Mouse (Mus musculus) lung, postnatal 0 days (tissue): ENCODE measurements around the gene Gsta2.

Experiments
- CTCF ChIP-seq: IDR thresholded peaks from 2 replicates; pipeline ENCODE4 v1.5.1; 2016; ENCODE audit warnings: antibody characterized with exemption, mild to moderate bottlenecking
- EP300 ChIP-seq: IDR thresholded peaks from 2 replicates; pipeline ENCODE4 v1.6.1; 2016; ENCODE audit warnings: antibody characterized with exemption, mild to moderate bottlenecking, control low read depth

DNA sequence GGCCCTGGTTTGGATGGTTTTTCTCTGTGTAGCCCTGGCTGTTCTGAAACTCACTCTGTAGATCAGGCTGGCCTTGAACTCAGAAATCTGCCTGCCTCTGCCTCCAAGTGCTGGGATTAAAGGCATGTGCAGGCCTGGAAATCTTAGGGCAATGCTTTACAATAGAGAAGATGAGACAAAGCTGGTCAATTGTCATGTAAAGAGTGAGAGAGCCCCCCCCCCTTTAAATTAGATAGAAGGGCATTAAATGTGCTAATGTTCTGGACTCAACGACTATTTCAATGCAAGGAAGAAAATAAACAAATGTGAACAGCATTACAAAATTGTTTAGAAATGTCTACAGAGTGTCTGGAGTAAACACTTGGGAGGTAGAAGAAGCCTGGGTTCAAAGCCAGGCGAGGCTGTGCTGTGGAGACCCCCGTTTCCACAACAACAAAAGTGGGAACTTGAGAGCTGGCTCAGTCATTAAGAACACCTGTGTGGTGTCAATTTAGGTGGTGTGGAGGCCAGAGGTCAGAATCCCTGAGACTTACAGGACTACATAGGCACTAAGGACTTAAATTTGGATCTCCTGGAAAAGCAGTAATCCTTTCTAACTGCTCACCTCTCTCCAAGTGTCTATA is 13.2 kb upstream of the Gsta2 start:
- no peak for TF ChIP-seq CTCF
- TF ChIP-seq EP300 = no peak
